Mouse (Mus musculus) olfactory bulb, adult 2 months (tissue): ENCODE data around the gene Smim11.

ENCODE experiments used
- CTCF ChIP-seq: fragments of 200-500 bp; IDR thresholded peaks from 2 replicates; pipeline ENCODE4 v1.5.1; 2012; ENCODE audit warnings: low read depth, mild to moderate bottlenecking, low read length, moderate library complexity; ENCODE audit not compliant: insufficient read depth
- POLR2A ChIP-seq: fragments of 200-500 bp; IDR thresholded peaks from 2 replicates; pipeline ENCODE4 v1.6.1; 2012; ENCODE audit warnings: mild to moderate bottlenecking, low read depth, low read length, moderate library complexity; ENCODE audit not compliant: insufficient read depth

GRCm38 (mm10) chr16:92319353-92320109, 18.4 kb downstream of the Smim11 start:
- TF ChIP-seq CTCF, result no peak
- TF ChIP-seq POLR2A, result no peak
